20 mouse cellular contexts compared by ENCODE assay signal in genomic region chr17:30760307-30760706, GRCm38 (mm10).
DNase-seq lines count a peak whose midpoint lies in the region; ATAC-seq and TF ChIP-seq lines count a peak whose summit lies in the region.
"Had no signal": no experiment of that assay in that cellular context is flagged by ENCODE, and none has a peak within 500 bp of the region (broad histone marks: within the 10 kb centered on the region; RNA-seq: fewer than 3 reads in every experiment).

No protein-coding gene starts in this region.

- no peak for TF ChIP-seq POLR2A in heart, adult 2 months (IDR thresholded peaks at IDR 0.05; ENCODE audit: insufficient read depth, low read depth, low read length)
- TF ChIP-seq POLR2A in lung, adult 2 months (IDR thresholded peaks at IDR 0.05; ENCODE audit: borderline replicate concordance, extremely low read depth, low read depth, low read length), result no peak

- H3K4me1 ChIP-seq in heart, adult 2 months (ENCODE audit: control insufficient read depth, insufficient read depth, low read length), result no peaks in the 10 kb centered on the region
- no peaks in the 10 kb centered on the region for H3K4me1 ChIP-seq in heart, embryonic 10.5 days
- H3K4me1 ChIP-seq in lung, adult 2 months (ENCODE audit: control insufficient read depth, insufficient read depth, low read length), result no peaks in the 10 kb centered on the region
- H3K4me1 ChIP-seq in E14TG2a.4 (replicated peaks; ENCODE audit: low read depth, low read length), result no peaks in the 10 kb centered on the region
- H3K4me1 ChIP-seq in forebrain, embryonic 12.5 days, result no peaks in the 10 kb centered on the region
- H3K4me1 ChIP-seq: embryonic facial prominence, embryonic 12.5 days; heart, embryonic 13.5 days; limb, embryonic 15.5 days; lung, embryonic 15.5 days had no signal

- no peak for TF ChIP-seq EP300 in heart, adult 2 months (IDR thresholded peaks at IDR 0.05; ENCODE audit: insufficient read depth, low read depth, low read length)

- H3K36me3 ChIP-seq in heart, adult 2 months (ENCODE audit: control insufficient read depth, insufficient read depth, low read length), result no peaks in the 10 kb centered on the region
- 0 out of 2 replicates have a peak, but pooled peaks cover 2% of the 10 kb centered on the region for H3K36me3 ChIP-seq in heart, embryonic 10.5 days
- peaks cover 92% of the 10 kb centered on the region for H3K36me3 ChIP-seq in E14TG2a.4 (ENCODE audit: insufficient read depth, low read length)
- no peaks in the 10 kb centered on the region for H3K36me3 ChIP-seq in forebrain, embryonic 12.5 days (replicated peaks)
- H3K36me3 ChIP-seq: embryonic facial prominence, embryonic 12.5 days; heart, embryonic 13.5 days; limb, embryonic 15.5 days; lung, embryonic 15.5 days had no signal

- intact Hi-C loops in heart, adult 2 months (cut with DNase I), result no loop called here

- WGBS in heart, adult 2 months, result 96% methylated on average over 4 of the region's 4 CpGs
- 88% methylated on average over 4 of the region's 4 CpGs for WGBS in heart, embryonic 10.5 days
- 91% methylated on average over 4 of the region's 4 CpGs for WGBS in lung, adult 2 months
- 92% methylated on average over 4 of the region's 4 CpGs for WGBS in forebrain, embryonic 12.5 days

- H3K9me3 ChIP-seq in heart, embryonic 10.5 days, result no peaks in the 10 kb centered on the region
- peaks cover 19% of the 10 kb centered on the region for H3K9me3 ChIP-seq in E14TG2a.4 (ENCODE audit: low read length)
- 0 out of 2 replicates have a peak, but pooled peaks cover 4% of the 10 kb centered on the region for H3K9me3 ChIP-seq in forebrain, embryonic 12.5 days
- H3K9me3 ChIP-seq: embryonic facial prominence, embryonic 12.5 days; heart, embryonic 13.5 days had no signal

- H3K4me3 ChIP-seq in heart, adult 2 months, result no peak overlapping the region
- H3K4me3 ChIP-seq in heart, embryonic 10.5 days, result no peak overlapping the region
- H3K4me3 ChIP-seq in lung, adult 2 months (replicated peaks; ENCODE audit: extremely low read depth, low read depth, low read length), result no peak overlapping the region
- H3K4me3 ChIP-seq in E14TG2a.4 (replicated peaks; ENCODE audit: low read length), result no peak overlapping the region
- H3K4me3 ChIP-seq in forebrain, embryonic 12.5 days (replicated peaks), result no peak overlapping the region
- H3K4me3 ChIP-seq: embryonic facial prominence, embryonic 12.5 days; heart, embryonic 13.5 days; limb, embryonic 15.5 days; lung, embryonic 15.5 days had no signal

- no peaks in the 10 kb centered on the region for H3K27me3 ChIP-seq in heart, adult 2 months (ENCODE audit: control insufficient read depth, insufficient read depth, low read length)
- H3K27me3 ChIP-seq in heart, embryonic 10.5 days (ENCODE audit: insufficient read depth, poor library complexity, severe bottlenecking), result no peaks in the 10 kb centered on the region
- H3K27me3 ChIP-seq in E14TG2a.4 (ENCODE audit: insufficient read depth, low read length), result no peaks in the 10 kb centered on the region
- no peaks in the 10 kb centered on the region for H3K27me3 ChIP-seq in forebrain, embryonic 12.5 days
- H3K27me3 ChIP-seq: embryonic facial prominence, embryonic 12.5 days; heart, embryonic 13.5 days; limb, embryonic 15.5 days; lung, embryonic 15.5 days had no signal

- no peak overlapping the region for H3K27ac ChIP-seq in heart, adult 2 months
- no peak overlapping the region for H3K27ac ChIP-seq in heart, embryonic 10.5 days
- H3K27ac ChIP-seq in forebrain, embryonic 12.5 days, result no peak overlapping the region
- H3K27ac ChIP-seq: embryonic facial prominence, embryonic 12.5 days; heart, embryonic 13.5 days; hindbrain, embryonic 14.5 days; limb, embryonic 15.5 days; lung, embryonic 15.5 days had no signal

- no peaks in the 10 kb centered on the region for H3K79me2 ChIP-seq in heart, adult 2 months (replicated peaks; ENCODE audit: control insufficient read depth, insufficient read depth, low read length)

- no peak for ATAC-seq in forebrain, embryonic 12.5 days (ENCODE audit: low FRiP score)
- ATAC-seq: forebrain, postnatal 0 days had no signal

- no peak for DNase-seq in heart, adult 2 months
- no peak for DNase-seq in heart, embryonic 10.5 days (ENCODE audit: low spot score)
- no peak for DNase-seq in lung, adult 2 months
- no peak for DNase-seq in lung, postnatal 14 days
- peak; percentile 72 for DNase-seq in R1 (ENCODE audit: low read depth, low spot score)
- no peak for DNase-seq in right cerebral cortex, postnatal 10 days (ENCODE audit: low spot score in 2 of 2)
- DNase-seq: adrenal gland, adult 8-10 months; B cell, adult 2 months; cerebellum, adult 9-11 months; forebrain, postnatal 0 days; heart, postnatal 36 days; layer of hippocampus, postnatal 36 days; thymus, postnatal 25 days had no signal

- H3K9ac ChIP-seq in heart, adult 2 months (ENCODE audit: low read depth, low read length), result no peak overlapping the region
- no peak overlapping the region for H3K9ac ChIP-seq in forebrain, embryonic 12.5 days
- H3K9ac ChIP-seq: embryonic facial prominence, embryonic 12.5 days; forebrain, postnatal 0 days; heart, embryonic 13.5 days; hindbrain, embryonic 14.5 days; limb, embryonic 15.5 days; lung, embryonic 15.5 days had no signal

- no peak overlapping the region for H3K4me2 ChIP-seq in forebrain, embryonic 12.5 days
- H3K4me2 ChIP-seq: embryonic facial prominence, embryonic 12.5 days; heart, embryonic 13.5 days; hindbrain, embryonic 14.5 days; limb, embryonic 15.5 days; lung, embryonic 15.5 days had no signal

- peak; percentile 25; the same call in 1 of the 2 replicates for TF ChIP-seq CTCF in heart, adult 2 months (IDR thresholded peaks at IDR 0.05)
- TF ChIP-seq CTCF in lung, adult 2 months (IDR thresholded peaks at IDR 0.05; ENCODE audit: insufficient read depth, low read length), result 0 out of 2 replicates have a peak, but pooled peaks have one; percentile 8
- TF ChIP-seq CTCF in E14TG2a.4 (conservative IDR thresholded peaks at IDR 0.05; ENCODE audit: low read length), result peak; percentile 99

Comparison
In these comparisons a context has a peak if more than half of its experiments do, and no peak if none do; other contexts are left out.
1. CTCF ChIP-seq: peak in every context shown above with its lines; median percentile 99 in E14TG2a.4; 25 in heart, adult 2 months; 8 in lung, adult 2 months.